Mouse (Mus musculus): ENCODE measurements around the gene Ssb.

The Ssb gene

GRCm38 (mm10) chr2:69861485-69862091 is at the start of gene Ssb:
TSS of gene Ssb (plus strand) at chr2:69861562.
- DNase-seq = peak; percentile 96

- DNase-seq = peak; percentile 41
Observed at GRCm38 (mm10) chr2:69816575-69816974, 44.8 kb upstream of the Ssb start.

GRCm38 (mm10) chr2:69818350-69819085 is 42.8 kb upstream of the Ssb start:
- peak; percentile 65 for DNase-seq

- no peak for DNase-seq
Observed at GRCm38 (mm10) chr2:69820201-69820600, 41.2 kb upstream of the Ssb start.

- DNase-seq = peak; percentile 63
Observed at GRCm38 (mm10) chr2:69821711-69822110, 39.7 kb upstream of the Ssb start, which contains the start of gene Klhl23. TSS of gene Klhl23 (plus strand) at chr2:69821944.

GRCm38 (mm10) chr2:69822361-69823128 is 38.8 kb upstream of the Ssb start:
- DNase-seq = peak; percentile 57

GRCm38 (mm10) chr2:69823129-69823677 is 38.2 kb upstream of the Ssb start:
- DNase-seq = peak; percentile 67

GRCm38 (mm10) chr2:69825898-69826297 is 35.5 kb upstream of the Ssb start:
- no peak for DNase-seq

- DNase-seq = no peak
Observed at GRCm38 (mm10) chr2:69826380-69826779, 35.0 kb upstream of the Ssb start.

- no peak for DNase-seq
Observed at GRCm38 (mm10) chr2:69828031-69828430, 33.3 kb upstream of the Ssb start.

- no peak for DNase-seq
Observed at GRCm38 (mm10) chr2:69829680-69830079, 31.7 kb upstream of the Ssb start.

GRCm38 (mm10) chr2:69830116-69830515 is 31.2 kb upstream of the Ssb start:
- DNase-seq = no peak

- DNase-seq = no peak
Observed at GRCm38 (mm10) chr2:69837244-69837967, 24.0 kb upstream of the Ssb start.

- DNase-seq = peak; percentile 36
Observed at GRCm38 (mm10) chr2:69837996-69838395, 23.4 kb upstream of the Ssb start.

- DNase-seq = no peak
Observed at GRCm38 (mm10) chr2:69838707-69839106, 22.7 kb upstream of the Ssb start.

- no peak for DNase-seq
Observed at GRCm38 (mm10) chr2:69840261-69840660, 21.1 kb upstream of the Ssb start.

- DNase-seq = no peak
Observed at GRCm38 (mm10) chr2:69849215-69849614, 12.1 kb upstream of the Ssb start.

GRCm38 (mm10) chr2:69851427-69852058 is 9.8 kb upstream of the Ssb start:
- peak; percentile 66 for DNase-seq

- peak; percentile 32 for DNase-seq
Observed at GRCm38 (mm10) chr2:69856392-69856791, 5.0 kb upstream of the Ssb start.

GRCm38 (mm10) chr2:69857882-69858281 is 3.5 kb upstream of the Ssb start:
- DNase-seq = no peak

GRCm38 (mm10) chr2:69860972-69861452 is 350 bp upstream of the Ssb start:
- DNase-seq = no peak

- no peak for DNase-seq
Observed at GRCm38 (mm10) chr2:69862117-69862657, 825 bp downstream of the Ssb start.

Measured in liver (tissue).